Mouse (Mus musculus): ENCODE data around the gene Abca8a. TPM values are rescaled to one million over a fixed set of nuclear protein-coding genes. Genes with fewer than 3 reads are reported as not detected.
"Not testable (repeated sequence)": the region's sequence is repeated elsewhere in the genome, so short reads cannot be mapped to it uniquely, and the experiment has no call there.

Abca8a gene
- total RNA-seq, 1 experiment from 2014 or later, result not detected

DNA sequence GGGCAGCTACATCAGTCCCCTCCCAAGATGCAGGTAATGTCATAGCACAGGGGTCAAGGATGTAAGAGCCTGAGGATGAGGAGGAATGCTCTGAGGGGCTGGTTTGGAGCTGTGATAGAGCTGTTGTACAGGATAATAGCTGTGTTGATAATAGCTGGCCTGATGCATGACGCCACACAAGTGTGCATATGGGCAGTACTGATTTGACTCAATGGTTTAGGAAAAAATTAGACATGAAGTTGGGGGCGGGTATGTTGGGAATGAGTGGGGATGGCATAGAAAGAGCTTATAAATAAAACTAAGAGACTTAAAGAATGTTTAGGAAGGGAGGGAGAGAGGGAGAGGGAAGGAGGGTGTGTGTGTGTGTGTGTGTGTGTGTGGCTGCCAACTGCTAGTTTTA is 105.5 kb downstream of the Abca8a start:
- ATAC-seq (replicated peaks; ENCODE audit: low read depth, poor library complexity, severe bottlenecking), result no peak

- ATAC-seq (replicated peaks; ENCODE audit: low read depth, poor library complexity, severe bottlenecking), result no peak
Observed at GRCm38 (mm10) chr11:109988164-109988563, 107.6 kb downstream of the Abca8a start.

DNA sequence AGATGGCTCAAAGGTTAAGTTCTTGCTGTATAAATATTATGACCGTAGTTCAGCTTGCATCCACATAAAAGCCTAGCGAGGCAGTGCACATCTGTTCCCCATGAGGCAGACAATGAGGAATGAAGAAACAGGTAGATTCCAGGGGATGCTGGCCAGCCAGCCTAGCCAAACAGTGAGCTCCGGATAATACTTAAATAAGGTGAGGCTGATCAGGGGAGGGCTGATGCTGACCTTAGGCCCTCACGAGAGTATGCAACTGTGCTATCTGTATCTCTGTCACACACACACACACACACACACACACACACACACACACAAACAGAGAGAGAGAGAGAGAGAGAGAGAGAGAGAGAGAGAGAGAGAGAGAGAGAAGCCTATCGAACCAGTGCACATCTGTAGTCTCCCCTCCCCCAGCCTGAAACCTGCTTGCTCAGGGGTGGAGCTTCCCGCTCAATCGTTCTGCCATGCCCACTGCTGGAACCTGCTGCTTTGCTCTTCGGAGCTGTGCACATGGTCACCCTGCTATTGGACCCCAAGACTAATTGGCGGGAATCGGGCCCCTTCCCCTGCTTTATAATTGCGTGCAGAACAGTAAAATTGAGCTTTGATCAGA is 108.2 kb downstream of the Abca8a start:
- ATAC-seq (replicated peaks; ENCODE audit: low read depth, poor library complexity, severe bottlenecking), result not testable (repeated sequence)

DNA sequence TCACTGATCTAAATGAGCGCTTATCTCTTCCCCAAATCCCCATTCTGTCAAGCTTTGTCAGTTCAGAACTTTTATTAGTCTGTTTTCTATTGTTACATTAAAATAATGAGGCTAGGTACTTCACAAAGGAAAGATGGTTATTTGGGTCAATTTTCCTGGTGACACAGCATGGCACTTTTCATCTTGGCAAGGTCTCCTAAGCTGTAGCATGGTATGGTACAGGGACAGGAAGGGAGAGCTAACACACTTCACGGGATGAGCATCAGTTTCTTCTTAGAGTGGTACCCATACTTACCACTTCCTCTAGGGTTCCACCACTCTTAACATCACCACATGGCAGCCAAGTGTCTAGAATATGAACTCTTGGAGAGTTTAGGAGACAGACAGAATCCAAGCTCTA is 113.9 kb downstream of the Abca8a start:
- ATAC-seq (replicated peaks; ENCODE audit: low read depth, poor library complexity, severe bottlenecking), result no peak

Other genes with a start within 250 kb of the Abca8a start
- gene Abca8b, start 100.1 kb downstream of the Abca8a start, total RNA-seq (2017), result not detected in 2 replicates
- gene Abca9, start 72.2 kb upstream of the Abca8a start, total RNA-seq (2017), result 2.2 and 2.5 TPM in 2 replicates
- gene Abca6, start 155.8 kb upstream of the Abca8a start, total RNA-seq (2017), result 0.05 and 0.39 TPM in 2 replicates
- 0.49 and 2.7 TPM in 2 replicates for gene Abca5, start 241.7 kb upstream of the Abca8a start, total RNA-seq (2017)